Mouse (Mus musculus): ENCODE results near the gene Kbtbd8. TPM values are rescaled to one million over a fixed set of nuclear protein-coding genes. Genes with fewer than 3 reads are reported as not detected.

The Kbtbd8 gene
- polyA plus RNA-seq (2014; fragmentation: Illumina TruSeq; extraction: RNeasy Lipid Tissue Mini Kit (QIAGEN cat#74804); ENCODE audit: low read depth, low replicate concordance), result 12.6 TPM

DNA sequence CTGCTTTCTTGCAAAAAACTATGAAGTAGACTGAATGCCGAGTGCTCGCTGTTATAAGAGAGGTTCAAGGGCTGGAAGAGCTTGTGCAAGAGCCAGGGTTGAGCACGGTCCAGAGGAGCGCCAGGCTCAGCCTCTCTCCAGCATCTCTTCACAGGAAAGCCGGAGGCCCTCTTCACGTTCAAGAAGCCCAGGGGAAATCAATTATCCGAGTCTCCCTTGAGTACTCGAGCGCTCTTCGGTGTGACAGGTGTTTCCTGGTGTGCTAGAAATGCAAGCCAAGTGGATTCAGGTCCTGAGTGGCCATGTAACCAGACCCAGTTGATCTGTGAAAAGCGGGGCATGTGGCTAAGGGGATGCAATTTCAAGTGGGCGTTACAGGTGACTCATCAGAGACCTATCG, at the start of gene Kbtbd8:
Gene Kbtbd8, plus strand, starts transcription at position 295 of the 400 bp plus-strand sequence.

Other genes starting within 250 kb of the Kbtbd8 start
- not detected for gene Gm10234, start 204.9 kb downstream of the Kbtbd8 start, polyA plus RNA-seq (2014; fragmentation: Illumina TruSeq; extraction: RNeasy Lipid Tissue Mini Kit (QIAGEN cat#74804); ENCODE audit: low read depth, low replicate concordance)